Mouse (Mus musculus) adrenal gland, postnatal 4 days (tissue): Measurements from ENCODE around the gene Cyp2c50. TPM values are rescaled to one million over a fixed set of nuclear protein-coding genes. Genes with fewer than 3 reads are reported as not detected.
"Not testable (repeated sequence)": the region's sequence is repeated elsewhere in the genome, so short reads cannot be mapped to it uniquely, and the experiment has no call there.

ENCODE experiments used
- DNase-seq, 2 experiments: peaks; one replicate each; pipeline ENCODE4 v3.0.0; 2021 to 2022; ENCODE audit warnings: low spot score in 2 of 2, mixed read lengths in 2 of 2
- long read RNA-seq, 2 experiments: library from polyadenylated mRNA; stranded (forward); transcript quantifications; one replicate each; pipeline ENCODE4 v2.0.0; 2021
- total RNA-seq, 2 experiments: library from RNA; stranded (reverse); gene quantifications; 2 replicates each; pipeline ENCODE4 v1.2.3; 2021

Gene Cyp2c50
- total RNA-seq: 1 to 10 TPM in 1 of 2 experiments, not detected in 1; 2.8 TPM
- long read RNA-seq, experiment 1, transcript Cyp2c50-202 (9 exons, 1,812 nt): major isoform, 5 of 5 reads
- long read RNA-seq, experiment 1, partial matches to known transcripts: 0 of 5 reads
- long read RNA-seq, experiment 1, other reads (novel, unspliced or antisense): 0 of 5 reads
- long read RNA-seq, experiment 2: 0 reads

DNA sequence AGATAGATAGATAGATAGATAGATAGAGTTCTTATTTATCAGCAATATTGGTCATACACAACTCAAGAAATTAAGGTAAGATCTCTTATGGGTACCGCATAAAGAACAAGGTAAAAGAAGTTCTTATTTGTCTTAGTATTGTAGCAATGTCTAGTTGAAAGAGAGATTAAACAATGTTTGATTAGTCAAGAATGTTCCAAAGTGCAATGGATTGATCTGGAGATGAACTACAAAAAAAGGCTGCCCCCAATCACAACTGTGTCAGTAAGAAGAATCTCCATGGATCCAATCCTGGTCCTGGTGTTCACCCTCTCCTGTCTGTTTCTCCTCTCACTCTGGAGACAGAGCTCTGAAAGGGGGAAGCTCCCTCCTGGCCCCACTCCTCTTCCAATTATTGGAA, at the start of gene Cyp2c50:
Cyp2c50 (plus strand) TSS at position 268 of the 400 bp plus-strand sequence.
- DNase-seq: not testable (repeated sequence)

DNA sequence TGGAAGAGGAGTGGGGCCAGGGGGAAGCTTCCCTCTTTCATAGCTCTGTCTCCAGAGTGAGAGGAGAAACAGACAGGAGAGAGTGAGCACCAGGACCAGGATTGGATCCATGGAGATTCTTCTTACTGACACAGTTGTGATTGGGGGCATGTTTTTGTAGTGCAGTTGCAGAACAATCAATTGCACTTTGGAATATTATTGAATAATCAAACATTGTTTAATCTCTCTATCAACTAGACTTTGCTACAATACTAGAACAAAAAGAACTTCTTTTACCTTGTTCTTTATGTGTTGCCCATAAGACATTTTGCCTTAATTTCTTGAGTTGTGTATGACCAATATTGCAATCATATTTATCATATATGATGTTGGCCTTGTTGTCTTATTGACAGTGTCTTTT, 15.8 kb upstream of the Cyp2c50 start, which contains the start of gene Cyp2c54:
Cyp2c54 (minus strand) TSS at position 127 of the 400 bp plus-strand sequence.
- no peak for DNase-seq

DNA sequence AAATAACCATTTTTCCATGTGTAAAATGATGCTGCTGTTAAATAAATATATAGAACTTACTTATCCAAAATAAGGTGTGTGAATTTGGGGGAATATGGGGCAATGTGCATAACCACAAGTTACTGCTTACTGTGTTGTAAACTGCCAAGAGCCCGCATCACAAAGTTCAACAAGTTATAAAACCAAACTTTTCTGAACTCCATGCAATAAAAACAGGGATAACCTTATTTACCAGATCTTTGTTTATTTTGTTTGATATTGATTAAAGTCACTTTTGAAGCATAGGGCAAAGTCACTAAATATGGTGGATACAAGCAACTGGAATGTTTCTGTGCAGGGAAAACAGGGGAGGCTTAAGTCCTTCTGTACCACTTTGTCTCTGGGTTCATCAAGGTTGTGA, 1.1 kb upstream of the Cyp2c50 start:
- DNase-seq: no peak

DNA sequence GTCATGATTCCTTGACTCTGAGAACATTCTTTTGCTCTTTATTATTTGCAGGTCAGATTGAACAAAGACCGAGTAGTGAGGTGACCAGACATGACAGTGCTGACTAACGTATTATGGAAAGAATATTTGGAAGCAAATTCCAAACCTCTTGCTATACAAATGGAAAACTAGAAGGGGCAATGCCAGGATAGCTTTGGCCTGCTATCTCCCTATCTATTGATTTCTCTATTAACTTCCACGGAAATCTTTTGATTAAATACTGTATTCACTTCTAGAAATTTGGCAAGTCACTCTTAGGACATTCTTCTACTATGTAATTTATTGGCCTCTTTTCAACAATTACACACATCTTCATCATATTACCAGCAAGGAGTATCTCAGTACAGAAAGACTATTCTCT, 1.6 kb downstream of the Cyp2c50 start:
- DNase-seq: no peak

DNA sequence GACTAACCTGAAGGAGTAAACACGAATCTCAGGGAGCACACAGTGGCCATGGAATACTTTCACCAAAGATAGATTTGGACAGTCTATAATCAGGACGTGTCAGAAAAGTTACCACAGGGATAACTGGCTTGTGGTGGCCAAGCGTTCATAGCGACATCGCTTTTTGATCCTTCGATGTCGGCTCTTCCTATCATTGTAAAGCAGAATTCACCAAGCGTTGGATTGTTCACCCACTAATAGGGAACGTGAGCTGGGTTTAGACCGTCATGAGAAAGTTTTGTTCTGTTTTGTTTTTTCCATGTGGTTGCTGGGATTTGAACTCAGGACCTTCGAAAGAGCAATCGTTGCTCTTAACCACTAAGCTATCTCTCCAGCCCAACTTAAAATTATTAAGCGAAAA, 30.1 kb downstream of the Cyp2c50 start:
- not testable (repeated sequence) for DNase-seq

DNA sequence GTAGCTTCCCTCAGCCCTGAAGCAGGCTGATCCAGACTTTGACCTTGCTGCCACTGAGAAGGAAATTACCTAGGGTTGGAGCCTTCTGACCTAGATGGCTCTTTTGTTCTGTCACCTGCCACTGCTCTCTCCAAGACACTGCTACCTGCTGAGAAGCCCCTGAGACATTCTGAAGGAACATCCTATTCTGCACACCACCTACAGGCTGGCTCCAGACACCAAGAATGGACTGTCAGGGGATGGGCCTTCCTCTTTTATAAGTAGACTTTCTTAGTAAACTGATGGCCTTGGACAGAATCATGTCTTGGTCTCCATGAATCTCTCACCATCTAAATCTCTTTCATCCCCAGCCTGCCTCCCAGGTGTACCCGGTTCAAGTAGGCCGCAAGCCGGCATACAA, 35.7 kb downstream of the Cyp2c50 start:
- not testable (repeated sequence) for DNase-seq

DNA sequence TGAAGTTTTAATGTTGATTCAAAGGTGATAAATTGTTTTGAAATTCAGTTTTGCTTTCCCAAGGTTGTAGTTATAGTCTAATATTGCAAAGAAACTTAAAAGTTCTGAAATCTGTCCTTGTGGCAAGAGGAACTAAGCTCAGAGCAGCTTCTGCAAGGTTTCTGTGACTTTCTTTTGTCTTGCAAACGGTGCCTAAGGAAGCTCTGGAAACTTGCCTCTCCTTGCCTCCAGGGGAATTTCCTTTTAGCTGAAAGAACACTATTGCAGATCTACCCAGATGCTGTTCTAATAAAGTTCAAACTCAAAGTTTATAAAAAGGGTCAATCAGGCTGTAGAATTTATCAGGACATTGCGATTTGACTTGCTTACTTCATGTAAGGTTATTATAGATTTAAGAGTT, 37.5 kb downstream of the Cyp2c50 start:
- DNase-seq: not testable (repeated sequence)

Other genes with a start within 250 kb of the Cyp2c50 start
- 10 to 100 TPM in 1 of 2 experiments, under 1 TPM in 1; 0.45 to 21.8 TPM for gene Cyp2c69, start 202.9 kb upstream of the Cyp2c50 start, total RNA-seq
- 10 to 100 TPM in 1 of 2 experiments, under 1 TPM in 1; 0.36 to 13.7 TPM for gene Cyp2c37, start 97.3 kb upstream of the Cyp2c50 start, total RNA-seq
- gene Cyp2c54, start 15.9 kb upstream of the Cyp2c50 start, total RNA-seq: 1 to 10 TPM in 1 of 2 experiments, not detected in 1; 2.6 TPM
- 10 to 100 TPM in 1 of 2 experiments, 1 to 10 TPM in 1; 1.3 to 11.1 TPM for gene Cyp2c70, start 97.6 kb downstream of the Cyp2c50 start, total RNA-seq
- 10 to 100 TPM; 39.4 to 44.8 TPM for gene Pdlim1, start 182.2 kb downstream of the Cyp2c50 start, total RNA-seq